Mouse (Mus musculus) urinary bladder, postnatal 25 days (tissue): ENCODE measurements around the gene Uck1.

Experiments used
- DNase-seq: peaks from one replicate; pipeline ENCODE4 v3.0.0; 2022; ENCODE audit warnings: low spot score

Uck1 gene

GRCm38 (mm10) chr2:32258887-32259533, 949 bp downstream of the Uck1 start:
- no peak for DNase-seq

DNA sequence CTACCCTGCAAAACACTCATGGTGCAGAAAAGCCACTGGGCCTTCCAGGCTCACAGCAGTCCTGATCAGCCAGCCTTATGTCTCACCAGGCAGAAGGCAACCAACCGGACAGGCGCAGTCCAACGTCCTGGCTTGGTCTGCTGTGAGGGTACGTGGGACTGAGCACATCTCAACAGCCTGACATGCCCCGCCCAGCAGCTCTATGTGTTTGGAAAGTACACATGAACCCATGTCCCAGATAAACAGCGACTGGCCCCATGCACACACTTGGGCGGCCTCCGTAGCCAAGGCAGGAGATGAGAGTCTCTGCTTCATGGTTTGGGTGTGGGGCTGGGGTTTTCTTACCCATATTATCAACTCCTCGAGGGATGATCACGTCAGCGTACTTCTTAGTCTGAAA, 3.7 kb downstream of the Uck1 start:
- DNase-seq, result no peak

DNA sequence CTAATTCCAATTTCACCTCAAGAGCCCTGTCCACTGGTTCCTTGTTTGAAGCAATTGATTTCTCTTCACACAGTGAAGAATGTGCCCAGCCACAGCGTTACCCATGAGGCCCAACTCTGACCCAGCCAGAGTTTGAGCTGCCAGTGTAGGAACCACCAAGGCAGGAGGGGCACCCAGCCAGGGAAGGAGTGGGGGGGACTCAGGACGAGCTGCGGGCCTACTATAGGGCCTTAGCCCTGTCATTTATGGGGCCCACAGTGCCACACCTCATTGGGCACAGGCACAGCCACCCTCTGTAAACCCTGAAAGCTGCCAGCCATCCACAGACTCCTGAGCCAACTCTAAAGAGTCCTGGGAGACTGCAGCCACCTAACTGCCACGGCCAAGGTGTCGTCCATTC, 5.4 kb downstream of the Uck1 start:
- DNase-seq, result no peak

DNA sequence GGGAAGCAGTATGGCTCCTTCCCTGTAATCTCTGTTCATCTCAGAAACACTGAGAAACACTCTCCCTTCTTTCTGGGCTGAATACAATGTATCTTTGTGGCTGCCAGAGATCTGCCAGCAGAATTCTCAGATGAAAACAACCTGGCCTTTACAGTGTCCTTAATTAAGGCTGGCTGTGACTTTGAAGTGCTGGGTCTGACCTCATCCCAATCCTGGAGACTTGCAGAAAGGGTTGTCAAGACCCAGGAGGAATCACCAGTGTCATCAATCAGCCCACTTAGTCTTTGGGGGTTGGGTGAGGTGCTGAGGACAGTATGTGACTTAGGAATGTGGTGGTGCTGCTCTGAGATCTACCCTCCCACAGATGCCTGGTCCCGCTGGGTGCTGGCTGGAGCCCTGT, 6.6 kb downstream of the Uck1 start:
- DNase-seq, result no peak

GRCm38 (mm10) chr2:32252658-32253057, 7.3 kb downstream of the Uck1 start:
- no peak for DNase-seq

DNA sequence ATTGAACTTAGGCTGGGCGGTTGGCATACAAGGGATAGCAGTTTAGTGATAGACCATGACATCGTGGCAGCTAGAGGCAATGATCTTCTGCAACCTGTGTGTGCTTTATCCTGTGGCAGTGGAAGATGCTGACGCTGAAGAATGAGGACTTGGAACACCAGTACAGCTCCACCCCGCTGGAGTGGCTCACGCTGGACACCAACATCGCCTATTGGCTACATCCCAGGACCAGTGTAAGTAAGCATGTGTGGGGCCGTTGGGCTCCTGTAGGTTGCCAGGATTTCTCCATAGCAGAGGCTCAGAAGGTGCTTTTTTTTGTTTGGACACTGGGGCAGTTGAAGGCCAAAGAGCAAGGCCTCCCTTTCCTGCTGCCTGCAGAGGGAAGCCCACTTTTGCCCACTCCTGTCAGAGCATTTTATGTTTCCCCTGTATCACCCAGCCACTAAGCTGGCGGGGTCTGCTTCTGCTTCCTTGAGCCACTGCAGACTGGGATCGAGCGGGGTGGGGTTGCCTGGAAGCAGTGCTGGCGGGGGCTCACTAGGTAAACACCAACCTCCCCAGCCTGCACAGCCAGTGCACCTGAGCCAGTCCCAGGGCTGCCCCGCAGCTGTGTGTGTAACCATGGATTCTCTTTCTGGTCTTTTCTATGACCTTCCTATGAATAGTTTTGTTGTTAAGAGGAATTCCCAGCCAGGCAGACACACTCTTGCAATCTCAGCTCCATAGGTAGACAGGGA, 8.0 kb downstream of the Uck1 start:
- DNase-seq, result no peak

- no peak for DNase-seq
These were observed 11.3 kb downstream of the Uck1 start for GRCm38 (mm10) chr2:32248377-32249361.

DNA sequence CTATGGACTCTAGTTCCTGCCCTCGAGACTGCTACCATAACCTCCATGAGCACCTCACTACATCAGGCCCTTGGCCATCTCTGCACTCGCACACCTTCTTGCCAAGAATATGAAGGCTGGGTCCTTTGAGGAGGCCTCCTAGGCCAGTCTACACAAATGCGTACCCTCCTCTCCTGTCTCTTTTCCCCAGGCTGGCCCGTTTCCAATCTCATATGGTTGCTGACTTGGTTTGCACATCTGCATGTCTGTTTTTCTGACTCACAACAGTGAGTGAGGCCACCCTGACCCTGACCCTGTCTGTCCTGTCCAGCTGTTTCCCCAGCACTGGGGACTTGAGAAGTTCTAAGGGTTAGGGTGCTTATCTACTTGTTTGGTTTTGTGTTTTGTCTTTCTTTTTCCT, 13.2 kb downstream of the Uck1 start:
- DNase-seq, result no peak

GRCm38 (mm10) chr2:32242986-32243385, 17.0 kb downstream of the Uck1 start:
- DNase-seq, result no peak

DNA sequence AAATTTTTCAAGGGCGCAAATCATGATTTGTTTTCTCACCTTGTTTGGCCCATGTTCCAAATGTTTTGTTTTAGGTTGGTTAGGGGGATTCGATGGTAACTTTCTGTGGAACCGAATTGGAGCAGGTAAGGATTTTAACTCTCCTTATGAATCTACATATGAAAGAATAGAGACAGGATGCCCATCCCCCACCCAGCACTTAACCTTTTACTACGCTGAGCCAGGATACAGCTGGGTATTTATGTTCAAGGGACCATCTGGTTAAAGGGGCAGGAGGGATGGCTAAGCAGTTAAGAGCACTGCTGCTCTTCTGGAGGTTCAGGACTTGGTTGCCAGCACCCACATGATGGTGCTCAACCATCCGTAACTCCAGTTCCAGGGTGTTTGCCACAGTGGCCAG, 19.4 kb downstream of the Uck1 start:
- no peak for DNase-seq

DNA sequence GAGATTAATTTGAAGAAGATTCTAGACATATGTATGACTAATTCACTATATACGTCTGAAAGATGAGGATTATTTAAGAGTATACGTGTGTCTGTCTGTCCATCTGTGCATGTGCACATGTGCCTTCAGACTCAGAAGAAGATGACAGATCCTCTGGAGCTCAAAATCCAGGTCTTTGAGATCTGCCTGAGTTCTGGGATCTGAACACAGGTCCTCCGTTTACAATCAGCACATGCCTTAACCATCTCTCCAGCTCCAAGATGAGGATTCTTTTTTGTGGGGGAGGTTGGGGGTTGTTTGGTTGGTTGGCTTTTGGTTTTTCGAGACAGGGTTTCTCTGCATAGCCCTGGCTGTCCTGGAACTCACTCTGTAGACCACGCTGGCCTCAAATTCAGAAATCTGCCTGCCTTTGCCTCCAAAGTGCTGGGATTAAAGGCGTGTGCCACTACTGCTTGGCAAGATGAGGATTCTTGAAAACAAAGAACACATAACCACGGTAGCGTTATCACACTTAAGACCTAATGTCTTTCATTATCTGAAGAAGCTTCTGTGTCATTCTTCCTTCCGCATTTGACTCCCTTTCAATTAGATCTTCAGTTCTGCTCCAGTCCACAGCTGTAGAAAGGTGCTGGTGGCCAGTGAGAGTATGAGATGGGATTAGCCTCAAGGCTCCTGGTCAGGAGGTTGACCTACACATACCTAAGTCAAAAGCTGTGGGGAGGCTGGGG, 21.1 kb downstream of the Uck1 start:
- DNase-seq, result no peak

DNA sequence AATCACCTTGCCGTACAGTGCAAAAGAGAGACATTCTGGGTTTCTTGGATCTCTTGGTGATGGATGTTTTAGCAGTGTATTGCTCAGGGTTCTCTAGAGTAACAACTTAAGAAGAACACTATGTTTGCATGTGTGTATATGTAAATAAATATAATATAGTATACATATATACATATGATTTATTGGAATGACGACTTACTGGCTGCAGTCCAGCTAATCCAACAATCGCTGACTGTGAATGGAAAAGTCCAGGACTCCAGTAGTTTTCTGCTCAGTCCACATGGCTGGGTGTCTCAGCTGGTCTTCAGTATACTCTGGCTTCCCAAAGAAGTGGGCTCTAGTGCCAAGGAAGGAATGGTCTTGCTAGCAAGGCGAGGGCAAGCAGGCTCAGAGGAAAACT, 22.4 kb downstream of the Uck1 start:
- DNase-seq, result no peak

DNA sequence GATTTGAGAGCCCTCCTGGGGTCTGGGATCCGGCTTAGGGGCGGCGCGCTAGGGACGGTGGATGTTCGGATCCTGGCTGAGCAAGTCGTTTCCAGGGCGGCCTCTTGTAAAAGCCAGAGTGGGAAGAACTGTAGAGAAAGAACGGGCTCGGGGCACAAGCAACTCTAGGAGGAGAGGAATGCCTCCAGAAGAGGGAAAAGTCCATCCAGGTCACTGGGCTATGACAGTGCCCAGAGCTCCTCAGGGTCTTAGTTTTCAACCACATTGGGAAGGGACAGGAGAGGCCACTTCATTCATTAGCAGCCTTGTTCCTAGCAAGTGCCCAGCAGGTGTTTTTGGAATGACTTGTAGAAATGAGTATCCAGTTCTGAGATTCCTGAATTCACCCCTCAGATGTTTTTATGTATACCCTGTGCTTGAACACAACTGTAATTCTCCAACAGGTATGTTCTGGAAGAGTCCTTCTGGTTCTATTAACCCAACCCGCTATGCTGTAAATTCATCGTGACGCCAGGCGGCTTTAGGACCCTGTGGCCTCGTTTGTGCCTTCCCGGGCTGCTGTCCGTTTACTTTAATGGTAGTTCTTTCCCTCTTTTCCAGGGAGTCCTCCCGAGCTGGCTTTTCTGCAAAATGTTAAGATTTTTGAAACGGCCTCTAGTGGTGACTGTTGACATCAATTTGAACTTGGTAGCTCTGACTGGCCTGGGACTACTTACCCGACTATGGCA, 23.0 kb downstream of the Uck1 start:
- peak; percentile 30 for DNase-seq

GRCm38 (mm10) chr2:32235886-32236759, 23.8 kb downstream of the Uck1 start, which contains the start of gene Pomt1:
Pomt1 (plus strand) TSS chr2:32236590.
- DNase-seq, result peak; percentile 83

DNA sequence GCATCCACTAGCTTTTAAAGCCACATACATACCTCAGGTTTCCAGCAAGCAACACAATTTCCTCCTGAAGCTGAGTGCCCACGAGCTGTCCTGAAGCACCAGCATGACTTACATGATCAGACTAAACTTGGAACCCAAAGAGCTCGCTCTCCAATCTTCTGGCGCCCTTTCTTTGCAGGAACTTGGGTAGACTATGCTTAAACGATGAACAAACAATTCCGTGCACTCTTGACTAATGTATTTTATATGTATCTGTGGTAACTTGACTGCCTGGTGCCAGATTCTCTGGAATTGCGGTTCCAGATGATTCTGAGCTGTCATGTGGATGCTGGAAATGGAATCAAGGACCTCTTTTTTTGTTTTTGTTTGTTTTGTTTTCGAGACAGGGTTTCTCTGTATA, 24.5 kb downstream of the Uck1 start:
- no peak for DNase-seq

DNA sequence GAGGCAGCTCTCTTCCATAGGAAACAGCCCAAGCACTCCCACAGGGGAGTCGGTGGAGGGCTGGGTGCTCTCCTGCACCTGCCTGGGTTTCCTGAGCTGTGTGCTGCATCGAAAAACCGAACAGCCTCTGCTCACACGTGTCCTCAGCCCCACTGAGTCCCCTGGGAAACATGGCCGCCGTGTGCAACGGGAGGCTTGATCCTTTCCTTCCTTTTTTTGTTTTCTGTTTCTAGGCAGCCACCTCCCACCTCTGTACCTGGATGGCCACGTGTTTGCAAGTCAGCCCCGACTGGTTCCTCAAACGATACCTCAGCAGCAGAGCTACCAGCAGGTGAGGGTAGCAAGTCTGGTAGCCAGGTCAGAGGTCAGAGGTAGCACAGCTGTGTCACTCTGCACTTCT, 37.9 kb downstream of the Uck1 start:
- no peak for DNase-seq

- DNase-seq, result no peak
These were observed 38.4 kb downstream of the Uck1 start for GRCm38 (mm10) chr2:32221577-32221976.

DNA sequence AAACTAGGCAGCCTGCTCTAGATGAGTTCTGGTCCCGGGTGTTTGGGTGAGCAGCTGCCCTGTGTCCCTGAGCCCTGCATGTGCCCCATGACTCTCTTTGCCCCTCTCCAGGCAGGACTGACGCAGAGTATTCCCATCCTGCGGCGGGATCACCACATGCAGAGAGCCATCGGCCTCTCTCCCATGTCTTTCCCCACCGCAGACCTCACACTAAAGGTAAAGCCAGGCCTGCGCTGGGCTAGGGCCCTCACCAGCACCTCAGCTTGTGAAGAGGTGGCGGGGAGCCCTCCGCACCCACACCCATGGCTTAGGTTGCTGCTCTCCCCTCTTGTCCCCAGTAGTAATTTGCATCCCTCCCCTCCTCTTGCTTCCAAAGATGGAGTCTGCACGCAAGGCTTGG, 39.0 kb downstream of the Uck1 start:
- no peak for DNase-seq

DNA sequence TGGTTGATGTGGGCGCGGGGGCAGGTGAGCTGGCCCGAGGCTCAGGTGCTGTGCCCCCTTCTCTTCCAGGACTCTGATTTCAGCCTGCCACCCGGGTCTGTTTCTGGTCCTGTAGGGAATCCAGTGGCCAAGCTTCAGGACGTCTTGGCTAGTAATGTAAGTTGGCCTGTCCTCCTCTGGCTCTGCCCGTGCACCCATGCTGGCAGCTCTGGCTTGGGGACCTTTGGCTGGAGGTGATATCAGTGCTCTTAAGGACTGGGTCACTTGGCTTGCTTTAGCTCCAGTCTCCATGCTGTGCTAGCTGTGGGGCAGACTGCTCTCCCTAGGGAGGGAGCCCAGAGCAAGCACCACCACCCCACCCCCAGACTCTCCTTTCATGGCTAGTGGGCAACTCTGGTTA, 39.9 kb downstream of the Uck1 start:
- no peak for DNase-seq

DNA sequence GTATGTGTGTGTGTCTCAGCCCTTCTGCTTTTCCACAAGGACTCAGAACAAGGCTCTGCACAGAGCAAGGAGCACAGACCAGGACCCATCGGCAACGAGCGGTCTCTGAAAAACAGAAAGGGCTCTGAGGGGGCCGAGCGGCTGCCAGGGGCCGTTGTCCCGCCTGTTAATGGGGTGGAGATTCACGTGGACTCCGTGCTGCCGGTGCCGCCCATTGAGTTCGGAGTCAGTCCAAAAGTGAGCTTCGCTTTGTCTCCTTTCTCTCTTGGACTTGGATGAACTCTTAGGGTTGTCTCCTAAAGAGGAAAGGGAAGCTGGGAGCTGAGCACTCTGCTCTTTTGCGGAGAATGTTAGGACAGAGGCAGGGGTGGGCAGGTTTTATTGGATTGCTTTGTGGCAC, 40.5 kb downstream of the Uck1 start:
- no peak for DNase-seq
